Mouse (Mus musculus) midbrain, embryonic 10.5 days (tissue): ENCODE data around the gene Aldh1l1. TPM values are rescaled to one million over a fixed set of nuclear protein-coding genes. Genes with fewer than 3 reads are reported as not detected.

Experiments
- DNase-seq: peaks from one replicate; pipeline ENCODE4 v3.0.0-alpha.2; 2017; ENCODE audit warnings: low spot score
- H3K27ac ChIP-seq: fragments of 300-500 bp; sonication (generic); replicated peaks from 2 replicates; pipeline ENCODE4 v1.5.1; 2016; ENCODE audit warnings: mild to moderate bottlenecking
- H3K27me3 ChIP-seq: fragments of 300-500 bp; sonication (generic); 2 replicates; pipeline ENCODE4 v1.6.1; 2016; ENCODE audit warnings: low read depth, mild to moderate bottlenecking; ENCODE audit not compliant: poor library complexity, severe bottlenecking
- H3K36me3 ChIP-seq: fragments of 300-500 bp; sonication (generic); 2 replicates; pipeline ENCODE4 v1.6.1; 2016; ENCODE audit warnings: mild to moderate bottlenecking, moderate library complexity
- H3K4me1 ChIP-seq: fragments of 300-500 bp; sonication (generic); 2 replicates; pipeline ENCODE4 v1.6.1; 2016
- H3K4me3 ChIP-seq: fragments of 300-500 bp; sonication (generic); 2 replicates; pipeline ENCODE4 v1.5.1; 2016; ENCODE audit warnings: mild to moderate bottlenecking, moderate library complexity
- H3K9me3 ChIP-seq: fragments of 300-500 bp; sonication (generic); replicated peaks from 2 replicates; pipeline ENCODE4 v1.6.1; 2016; ENCODE audit warnings: mild to moderate bottlenecking
- WGBS: fragments of 180-500 bp; shearing (Covaris S2); methylation state at CpG from one replicate; pipeline ENCODE4 v1.1.7; 2016; 5-methylcytosine and 5-hydroxymethylcytosine counted together
- polyA plus RNA-seq: library from polyadenylated mRNA; unstranded; fragments of >200 nt; fragmentation: Nextera tagmentation; extraction: Ambion mirVana; gene quantifications from 2 replicates; pipeline ENCODE4 v1.2.1, GENCODE M21; 2016

The Aldh1l1 gene
- polyA plus RNA-seq, 1 experiment from 2014 or later, result 2.7 TPM

DNA sequence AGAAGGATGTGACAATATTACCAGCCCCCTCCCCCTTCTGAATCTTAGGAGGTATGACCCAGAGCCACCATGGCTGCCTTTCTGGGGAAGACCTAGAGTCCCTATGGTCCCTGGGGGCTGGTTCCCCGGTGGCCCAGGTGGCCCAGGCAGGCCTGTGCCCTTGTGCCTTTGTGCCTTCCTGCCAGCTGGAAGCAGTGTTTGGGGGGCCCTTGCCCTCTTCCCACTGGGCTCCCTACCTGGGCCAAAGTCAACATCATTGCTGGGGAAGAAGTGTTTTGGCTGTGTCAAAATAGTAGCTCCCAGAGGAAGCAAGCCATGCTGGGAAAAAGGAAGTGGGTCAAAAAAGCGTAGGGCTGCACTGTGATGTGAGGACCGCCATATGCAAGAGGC is 11.9 kb upstream of the Aldh1l1 start:
- Histone ChIP-seq H3K27me3 (no peaks in the 10 kb centered on the region), H3K36me3 (no peaks in the 10 kb centered on the region), H3K9me3 (no peaks in the 10 kb centered on the region), H3K4me1 (peaks cover 23% of the 10 kb centered on the region), H3K27ac (no peak overlapping the region), H3K4me3 (no peak overlapping the region)
- no peak for DNase-seq
- WGBS, result 85% methylated on average over 3 of the region's 3 CpGs

DNA sequence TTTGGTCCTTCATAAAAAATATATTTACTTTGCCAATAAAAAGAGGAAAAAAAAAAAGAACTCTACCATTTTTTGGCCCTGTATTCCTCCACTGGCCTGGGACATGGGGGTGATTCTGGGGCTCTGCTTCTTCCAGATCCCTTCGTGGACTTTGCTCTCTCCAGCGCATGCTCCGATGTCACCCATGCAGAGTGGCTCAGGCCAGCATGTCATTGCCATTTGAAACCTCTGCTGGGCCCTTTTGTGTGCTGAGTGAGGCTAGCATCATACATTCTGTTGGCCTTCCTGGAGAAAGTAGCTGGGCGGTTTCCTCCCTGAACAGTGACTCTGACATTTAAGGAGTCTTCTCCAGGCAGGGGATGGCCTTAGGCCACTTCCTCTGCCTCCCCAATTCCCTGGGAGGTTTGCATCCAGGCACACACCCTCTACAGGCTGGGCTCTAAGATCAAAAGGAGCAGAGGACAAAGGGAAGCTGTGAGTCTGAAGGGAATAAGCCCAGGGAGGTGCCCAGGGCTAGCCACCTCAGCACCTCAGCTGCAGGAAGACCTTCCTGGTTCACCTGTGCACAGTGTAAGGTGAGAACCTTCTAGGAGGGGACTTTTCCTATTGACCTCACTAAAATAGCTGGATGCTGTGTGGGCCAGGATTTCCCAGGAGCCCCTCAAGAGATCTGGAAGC is 10.9 kb upstream of the Aldh1l1 start:
- no peak for DNase-seq
- peaks cover 23% of the 10 kb centered on the region for H3K4me1 ChIP-seq
- H3K4me3 ChIP-seq, result no peak overlapping the region
- H3K9me3 ChIP-seq, result no peaks in the 10 kb centered on the region
- 0 out of 2 replicates have a peak overlapping the region, but pooled peaks have one; percentile 42 for H3K27ac ChIP-seq
- 75% methylated on average over 4 of the region's 4 CpGs for WGBS
- H3K27me3 ChIP-seq, result no peaks in the 10 kb centered on the region
- H3K36me3 ChIP-seq, result no peaks in the 10 kb centered on the region

GRCm38 (mm10) chr6:90475854-90476212 is 10.4 kb upstream of the Aldh1l1 start:
- H3K27ac ChIP-seq, result 0 out of 2 replicates have a peak overlapping the region, but pooled peaks have one; percentile 42
- WGBS, result 61% methylated on average over 3 of the region's 3 CpGs
- H3K4me1 ChIP-seq, result peaks cover 21% of the 10 kb centered on the region
- no peak overlapping the region for H3K4me3 ChIP-seq
- H3K36me3 ChIP-seq, result no peaks in the 10 kb centered on the region
- H3K9me3 ChIP-seq, result no peaks in the 10 kb centered on the region
- no peak for DNase-seq
- no peaks in the 10 kb centered on the region for H3K27me3 ChIP-seq

- no peaks in the 10 kb centered on the region for H3K36me3 ChIP-seq
- WGBS, result 81% methylated on average over 14 of the region's 14 CpGs
Observed at GRCm38 (mm10) chr6:90476941-90477518, 9.2 kb upstream of the Aldh1l1 start.

GRCm38 (mm10) chr6:90484249-90484648 is 2.0 kb upstream of the Aldh1l1 start:
- Histone ChIP-seq H3K27ac (no peak overlapping the region), H3K27me3 (no peaks in the 10 kb centered on the region), H3K36me3 (no peaks in the 10 kb centered on the region), H3K4me1 (no peaks in the 10 kb centered on the region), H3K4me3 (no peak overlapping the region), H3K9me3 (no peaks in the 10 kb centered on the region)
- 80% methylated on average over 3 of the region's 3 CpGs for WGBS
- DNase-seq, result no peak

More at GRCm38 (mm10) chr6:90476941-90477518, 9.2 kb upstream of the Aldh1l1 start:
- H3K27me3 ChIP-seq, result no peaks in the 10 kb centered on the region
- no peaks in the 10 kb centered on the region for H3K9me3 ChIP-seq
- no peak overlapping the region for H3K27ac ChIP-seq
- DNase-seq, result no peak
- H3K4me1 ChIP-seq, result peaks cover 18% of the 10 kb centered on the region
- no peak overlapping the region for H3K4me3 ChIP-seq

- DNase-seq, result no peak
- H3K27me3 ChIP-seq, result no peaks in the 10 kb centered on the region
- H3K4me1 ChIP-seq, result no peaks in the 10 kb centered on the region
- no peaks in the 10 kb centered on the region for H3K9me3 ChIP-seq
- H3K36me3 ChIP-seq, result no peaks in the 10 kb centered on the region
- no peak overlapping the region for H3K27ac ChIP-seq
- H3K4me3 ChIP-seq, result no peak overlapping the region
- WGBS, result 88% methylated on average over 5 of the region's 5 CpGs
Observed at GRCm38 (mm10) chr6:90484876-90485275, 1.4 kb upstream of the Aldh1l1 start.

DNA sequence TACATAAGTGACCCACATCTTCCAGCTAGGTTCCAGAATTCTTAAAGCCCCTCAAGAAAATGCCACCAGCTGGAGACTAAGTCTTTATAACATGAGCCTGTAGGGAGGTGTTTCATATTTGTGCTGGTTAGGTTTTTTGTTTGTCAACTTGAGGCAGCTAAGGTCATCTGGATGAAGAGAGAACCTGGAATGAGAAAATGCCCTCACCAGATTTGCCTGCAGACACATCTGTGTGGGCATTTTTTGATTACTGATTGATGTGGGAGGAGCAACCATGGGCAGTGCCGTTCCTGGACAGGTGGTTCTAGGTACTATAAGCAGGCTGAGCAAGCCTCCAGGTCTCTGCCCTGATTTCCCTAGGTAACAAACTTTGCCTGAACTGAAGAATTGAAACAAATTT is 1.3 kb downstream of the Aldh1l1 start:
- H3K4me1 ChIP-seq, result no peaks in the 10 kb centered on the region
- no peaks in the 10 kb centered on the region for H3K36me3 ChIP-seq
- no peak overlapping the region for H3K4me3 ChIP-seq
- H3K27me3 ChIP-seq, result no peaks in the 10 kb centered on the region
- WGBS, result 91% methylated on average over 1 of the region's 1 CpGs
- no peaks in the 10 kb centered on the region for H3K9me3 ChIP-seq
- H3K27ac ChIP-seq, result no peak overlapping the region
- DNase-seq, result no peak

DNA sequence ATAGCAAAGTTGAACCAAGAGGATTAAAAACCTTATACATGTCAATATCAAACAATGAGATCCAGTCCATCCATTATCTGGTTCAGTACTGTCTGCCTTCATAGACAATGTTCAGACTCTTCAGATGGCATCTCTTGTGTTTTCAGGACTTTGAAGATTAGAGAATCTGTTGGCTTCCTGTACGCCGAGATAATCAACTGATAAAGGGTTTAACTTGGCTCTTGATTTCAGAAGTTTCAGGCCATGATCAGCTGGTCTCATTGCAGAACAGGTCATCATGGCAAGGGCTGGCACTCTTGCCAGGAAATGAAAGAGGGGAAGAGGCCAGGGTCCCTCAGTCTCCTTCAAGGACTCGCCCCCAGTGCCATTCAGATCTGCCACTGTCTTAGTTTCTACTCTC is 3.3 kb downstream of the Aldh1l1 start:
- Histone ChIP-seq H3K4me3 (no peak overlapping the region), H3K27ac (no peak overlapping the region), H3K9me3 (no peaks in the 10 kb centered on the region), H3K4me1 (peaks cover 3% of the 10 kb centered on the region; the same call in 1 of the 2 replicates), H3K36me3 (no peaks in the 10 kb centered on the region), H3K27me3 (no peaks in the 10 kb centered on the region)
- WGBS, result 89% methylated on average over 3 of the region's 3 CpGs
- DNase-seq, result no peak

- H3K27ac ChIP-seq, result no peak overlapping the region
- no peak overlapping the region for H3K4me3 ChIP-seq
- WGBS, result 79% methylated on average over 2 of the region's 2 CpGs
- no peaks in the 10 kb centered on the region for H3K36me3 ChIP-seq
- no peaks in the 10 kb centered on the region for H3K27me3 ChIP-seq
- H3K4me1 ChIP-seq, result peaks cover 17% of the 10 kb centered on the region
- H3K9me3 ChIP-seq, result no peaks in the 10 kb centered on the region
- DNase-seq, result no peak
Observed at GRCm38 (mm10) chr6:90490976-90491375, 4.7 kb downstream of the Aldh1l1 start.

GRCm38 (mm10) chr6:90491956-90492744 is 5.9 kb downstream of the Aldh1l1 start:
- no peaks in the 10 kb centered on the region for H3K9me3 ChIP-seq
- peaks cover 20% of the 10 kb centered on the region for H3K4me1 ChIP-seq
- H3K36me3 ChIP-seq, result no peaks in the 10 kb centered on the region
- no peak for DNase-seq
- no peak overlapping the region for H3K4me3 ChIP-seq
- no peaks in the 10 kb centered on the region for H3K27me3 ChIP-seq
- H3K27ac ChIP-seq, result no peak overlapping the region
- WGBS, result 85% methylated on average over 10 of the region's 10 CpGs

DNA sequence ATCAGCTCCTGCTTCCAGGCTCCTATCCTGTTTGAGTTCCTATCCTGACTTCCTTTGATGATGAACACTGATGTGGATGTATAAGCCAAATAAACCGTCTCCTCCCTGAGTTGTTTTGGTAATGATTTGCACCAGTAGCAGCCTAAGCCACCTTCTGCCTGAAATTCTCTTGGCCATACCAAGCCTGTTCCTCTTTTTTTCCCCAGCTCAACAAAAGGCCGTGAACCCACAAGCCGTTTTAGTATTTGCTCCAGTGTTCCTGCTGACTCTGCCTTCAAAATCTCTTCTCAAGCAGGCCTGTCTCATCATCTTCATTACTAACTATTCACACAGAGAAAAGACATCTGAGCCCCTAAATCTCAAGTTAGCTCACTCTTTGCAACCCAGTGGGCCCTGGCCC is 7.9 kb downstream of the Aldh1l1 start:
- WGBS, result 77% methylated on average over 3 of the region's 3 CpGs

GRCm38 (mm10) chr6:90494566-90494965 is 8.3 kb downstream of the Aldh1l1 start:
- Histone ChIP-seq H3K36me3 (no peaks in the 10 kb centered on the region), H3K4me1 (peaks cover 27% of the 10 kb centered on the region), H3K9me3 (no peaks in the 10 kb centered on the region), H3K27me3 (no peaks in the 10 kb centered on the region), H3K27ac (peak overlapping the region; percentile 66; the same call in 1 of the 2 replicates), H3K4me3 (no peak overlapping the region)
- 89% methylated on average over 3 of the region's 3 CpGs for WGBS
- no peak for DNase-seq

More for the DNA sequence above, 7.9 kb downstream of the Aldh1l1 start:
- H3K27me3 ChIP-seq, result no peaks in the 10 kb centered on the region
- H3K9me3 ChIP-seq, result no peaks in the 10 kb centered on the region
- no peak for DNase-seq
- H3K27ac ChIP-seq, result peak overlapping the region; percentile 66; the same call in 1 of the 2 replicates
- H3K4me3 ChIP-seq, result no peak overlapping the region
- H3K36me3 ChIP-seq, result no peaks in the 10 kb centered on the region
- H3K4me1 ChIP-seq, result peaks cover 23% of the 10 kb centered on the region
